Mouse (Mus musculus) embryonic fibroblast, embryonic 13.5 days (primary cell): ENCODE data around the gene Usp24.

Experiments used
- CTCF ChIP-seq: IDR thresholded peaks from 2 replicates; pipeline ENCODE4 v1.5.1; 2011; ENCODE audit warnings: mild to moderate bottlenecking, control low read depth, low read length, moderate library complexity, borderline replicate concordance; ENCODE audit not compliant: insufficient read depth
- POLR2A ChIP-seq: IDR thresholded peaks from 2 replicates; pipeline ENCODE4 v1.6.1; 2011; ENCODE audit warnings: low read depth, mild to moderate bottlenecking, control low read depth, low read length, moderate library complexity

DNA sequence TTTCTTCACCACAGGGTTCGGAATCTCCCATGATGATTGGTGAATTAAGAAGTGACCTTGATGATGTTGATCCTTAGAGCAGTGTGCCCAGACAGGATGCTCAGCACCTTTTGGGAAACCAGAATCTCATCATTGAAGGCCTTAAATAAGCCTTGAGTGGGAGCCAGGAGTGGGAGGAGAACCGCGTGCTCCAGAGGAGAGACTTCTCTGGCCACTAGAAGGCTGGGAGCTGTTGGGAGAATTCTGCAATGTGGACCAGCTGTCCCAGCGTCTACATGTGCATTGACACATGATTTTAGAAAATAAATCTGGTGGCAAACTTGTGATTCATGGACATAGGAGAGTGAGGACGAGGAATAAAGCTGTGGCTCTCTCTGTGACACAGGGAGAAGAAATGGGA lies 122.8 kb downstream of the Usp24 start:
- TF ChIP-seq CTCF, result no peak
- TF ChIP-seq POLR2A, result no peak
